Mouse (Mus musculus) limb, embryonic 13.5 days (tissue): ENCODE measurements around the gene Tecpr2. TPM values are rescaled to one million over a fixed set of nuclear protein-coding genes. Genes with fewer than 3 reads are reported as not detected.
A peak's percentile ranks its signal among the peaks of the same experiment; 100 is the strongest.

Experiments
- ATAC-seq: fragments of 200-750 bp; cut with Nextera tagmentation; 2 replicates; pipeline ENCODE4 v1.8.0; 2017; ENCODE audit warnings: low read depth, moderate number of reproducible peaks, moderate TSS enrichment; ENCODE audit not compliant: low FRiP score
- H3K27ac ChIP-seq: fragments of 300-500 bp; sonication (generic); 2 replicates; pipeline ENCODE4 v1.5.1; 2015; ENCODE audit warnings: inconsistent platforms, mild to moderate bottlenecking, moderate library complexity
- H3K27me3 ChIP-seq: fragments of 300-500 bp; sonication (generic); 2 replicates; pipeline ENCODE4 v1.6.1; 2015; ENCODE audit warnings: mild to moderate bottlenecking, inconsistent platforms
- H3K36me3 ChIP-seq: fragments of 300-500 bp; sonication (generic); 2 replicates; pipeline ENCODE4 v1.6.1; 2015; ENCODE audit warnings: inconsistent platforms, mild to moderate bottlenecking, moderate library complexity
- H3K4me1 ChIP-seq: fragments of 300-500 bp; sonication (generic); 2 replicates; pipeline ENCODE4 v1.6.1; 2015; ENCODE audit warnings: inconsistent platforms
- H3K4me2 ChIP-seq: fragments of 300-500 bp; sonication (generic); replicated peaks from 2 replicates; pipeline ENCODE4 v1.6.1; 2015; ENCODE audit warnings: inconsistent platforms, mild to moderate bottlenecking, moderate library complexity
- H3K4me3 ChIP-seq: fragments of 300-500 bp; sonication (generic); 2 replicates; pipeline ENCODE4 v1.5.1; 2015; ENCODE audit warnings: moderate library complexity, mild to moderate bottlenecking, inconsistent platforms
- H3K9ac ChIP-seq: fragments of 300-500 bp; sonication (generic); 2 replicates; pipeline ENCODE4 v1.6.1; 2015; ENCODE audit warnings: mild to moderate bottlenecking, inconsistent platforms
- H3K9me3 ChIP-seq: fragments of 300-500 bp; sonication (generic); 2 replicates; pipeline ENCODE4 v1.6.1; 2016; ENCODE audit warnings: inconsistent platforms
- WGBS: fragments of 180-500 bp; shearing (Covaris S2); methylation state at CpG from one replicate; pipeline ENCODE4 v1.1.7; 2015; 5-methylcytosine and 5-hydroxymethylcytosine counted together
- polyA plus RNA-seq: library from polyadenylated mRNA; unstranded; fragments of >200 nt; fragmentation: Nextera tagmentation; extraction: Ambion mirVana; gene quantifications from 2 replicates; pipeline ENCODE4 v1.2.1, GENCODE M21; 2015

Gene Tecpr2
- polyA plus RNA-seq, 1 experiment from 2014 or later = 4.9 TPM

DNA sequence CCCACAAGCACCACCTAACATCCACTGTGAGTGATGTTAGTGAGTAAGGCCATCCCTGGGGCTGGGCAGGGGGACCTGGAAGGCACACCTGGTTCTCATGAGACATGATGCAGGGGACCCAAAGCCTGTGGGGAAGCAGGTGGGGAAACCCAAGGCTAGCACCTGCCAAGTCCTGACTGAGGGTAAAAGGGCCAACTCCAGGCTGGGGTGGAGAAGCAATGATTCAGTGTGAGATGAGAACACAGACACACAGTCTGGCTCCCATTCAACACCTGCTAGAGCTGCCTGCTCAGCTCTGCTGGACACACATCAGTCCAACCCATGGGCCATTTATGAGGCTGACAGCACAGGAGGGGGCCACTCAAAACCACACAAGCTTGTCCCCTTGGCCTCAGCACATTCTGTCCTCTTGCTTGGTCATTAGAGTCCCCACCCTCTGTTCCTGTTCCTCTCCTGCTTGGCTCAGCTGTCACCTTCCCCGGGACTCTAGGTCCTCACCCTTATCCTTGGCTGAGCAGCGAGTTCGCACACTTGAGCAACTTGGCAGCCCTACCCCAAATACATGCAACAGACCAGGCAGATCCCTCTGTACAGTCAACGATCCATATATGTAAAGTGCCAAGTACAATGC lies 86.9 kb downstream of the Tecpr2 start:
- Histone ChIP-seq H3K4me1 (peaks cover 14% of the 10 kb centered on the region), H3K9ac (no peak overlapping the region), H3K36me3 (peaks cover 56% of the 10 kb centered on the region), H3K9me3 (no peaks in the 10 kb centered on the region), H3K4me2 (no peak overlapping the region), H3K27me3 (no peaks in the 10 kb centered on the region), H3K4me3 (no peak overlapping the region), H3K27ac (no peak overlapping the region)
- WGBS = 93% methylated on average over 4 of the region's 4 CpGs
- ATAC-seq = no peak

DNA sequence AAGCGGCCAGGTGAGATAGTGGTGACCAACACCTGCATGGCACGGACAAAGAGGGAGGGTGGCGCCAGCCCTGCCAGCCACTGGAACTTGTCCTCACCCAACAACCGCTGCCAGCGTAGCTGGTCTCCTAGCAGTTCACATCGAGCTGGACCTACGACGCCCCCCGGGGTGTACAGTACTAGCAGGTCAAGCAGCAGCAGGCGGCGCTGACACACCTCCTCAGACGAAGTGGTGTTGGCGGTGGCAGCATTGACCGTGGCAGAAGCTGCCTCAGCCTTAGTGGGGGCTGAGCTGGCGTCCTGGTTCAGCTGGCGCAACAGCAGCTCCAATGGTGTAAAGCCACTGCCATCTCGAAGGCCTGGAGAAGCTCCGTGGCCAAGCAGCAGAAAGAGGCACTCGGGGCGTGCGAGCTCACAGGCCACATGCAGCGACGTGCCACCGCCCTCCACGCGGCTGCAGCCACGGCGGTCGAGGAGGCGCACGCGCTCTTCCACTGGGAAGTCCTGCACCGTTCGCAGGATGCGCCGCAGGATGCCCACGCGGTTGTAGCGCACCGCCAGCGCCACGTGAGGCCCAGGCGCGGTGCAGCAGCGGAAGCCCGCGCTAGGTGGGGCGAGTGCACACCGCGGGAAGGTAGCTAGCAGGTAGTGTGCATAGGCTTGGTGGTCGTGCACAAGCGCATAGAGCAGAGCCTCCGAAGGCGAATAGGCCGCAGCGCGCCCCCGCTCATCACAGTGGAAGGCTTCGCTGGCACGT lies 87.7 kb downstream of the Tecpr2 start:
- no peaks in the 10 kb centered on the region for H3K9me3 ChIP-seq
- H3K27me3 ChIP-seq = no peaks in the 10 kb centered on the region
- 92% methylated on average over 60 of the region's 60 CpGs for WGBS
- H3K36me3 ChIP-seq = peaks cover 52% of the 10 kb centered on the region
- H3K9ac ChIP-seq = no peak overlapping the region; the same call in 1 of the 2 replicates
- H3K27ac ChIP-seq = no peak overlapping the region
- peaks cover 14% of the 10 kb centered on the region for H3K4me1 ChIP-seq
- no peak overlapping the region for H3K4me3 ChIP-seq
- peak overlapping the region; percentile 81; the same call in 1 of the 2 replicates for H3K4me2 ChIP-seq
- ATAC-seq = no peak

- peak overlapping the region; percentile 80; the same call in 1 of the 2 replicates for H3K9ac ChIP-seq
- peak overlapping the region; percentile 86; the same call in 1 of the 2 replicates for H3K4me3 ChIP-seq
- no peak overlapping the region for H3K27ac ChIP-seq
- peak overlapping the region; percentile 81 for H3K4me2 ChIP-seq
- H3K36me3 ChIP-seq = peaks cover 49% of the 10 kb centered on the region
- no peaks in the 10 kb centered on the region for H3K27me3 ChIP-seq
- 93% methylated on average over 18 of the region's 18 CpGs for WGBS
- H3K9me3 ChIP-seq = no peaks in the 10 kb centered on the region
- ATAC-seq = no peak
- H3K4me1 ChIP-seq = peaks cover 14% of the 10 kb centered on the region
These were observed 88.3 kb downstream of the Tecpr2 start for GRCm38 (mm10) chr12:110977345-110977733.

DNA sequence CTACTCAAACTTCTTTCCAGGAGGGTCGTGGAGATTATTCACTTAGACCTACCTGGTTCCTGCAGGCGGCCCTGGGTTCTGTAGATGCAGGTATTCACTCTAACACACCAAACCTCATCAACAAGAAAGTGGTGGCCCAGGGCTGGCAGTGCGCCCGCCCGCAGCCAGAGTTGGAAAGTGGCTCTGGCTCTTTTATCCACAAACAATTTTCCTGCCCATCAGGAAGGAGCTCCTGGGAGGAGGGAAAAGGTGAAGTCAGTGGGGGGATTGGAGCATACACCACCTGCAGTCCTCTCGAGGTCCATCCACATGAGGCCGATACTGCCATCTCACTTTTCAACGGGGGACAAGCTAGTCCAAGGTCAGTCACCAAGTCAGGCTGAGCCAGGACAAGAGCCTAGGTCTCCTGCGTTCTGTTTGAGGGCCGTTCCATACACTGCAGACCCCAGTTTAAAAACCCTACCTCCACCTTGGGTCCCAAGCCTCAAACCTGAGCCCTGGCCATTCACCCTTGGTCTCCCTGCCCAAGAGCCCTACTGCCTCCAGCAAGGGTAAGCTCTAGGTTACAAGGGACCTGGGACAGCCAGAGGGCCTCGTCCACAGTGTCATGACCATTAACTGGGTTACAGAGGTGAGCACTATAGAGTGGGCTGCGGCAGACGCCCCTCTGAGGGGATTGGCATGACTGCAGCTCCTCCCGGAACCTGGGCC lies 89.0 kb downstream of the Tecpr2 start:
- Histone ChIP-seq H3K36me3 (peaks cover 43% of the 10 kb centered on the region), H3K9ac (peak overlapping the region; percentile 80), H3K4me2 (peak overlapping the region; percentile 81), H3K27me3 (no peaks in the 10 kb centered on the region), H3K4me1 (peaks cover 16% of the 10 kb centered on the region), H3K4me3 (peak overlapping the region; percentile 86), H3K27ac (no peak overlapping the region), H3K9me3 (no peaks in the 10 kb centered on the region)
- ATAC-seq = no peak
- 44% methylated on average over 14 of the region's 14 CpGs for WGBS

GRCm38 (mm10) chr12:110978607-110979406 lies 89.7 kb downstream of the Tecpr2 start, which contains the start of gene Ankrd9:
Gene Ankrd9, minus strand, starts transcription at chr12:110979040.
- H3K4me2 ChIP-seq = peak within 1 kb of the TSS; percentile 81
- H3K9me3 ChIP-seq = no peaks in the 10 kb centered on the region
- H3K9ac ChIP-seq = peak within 1 kb of the TSS; percentile 80
- under 1% methylated on average over 85 of the region's 90 CpGs for WGBS
- peaks cover 36% of the 10 kb centered on the region for H3K36me3 ChIP-seq
- peak within 1 kb of the TSS; percentile 28; the same call in 1 of the 2 replicates for H3K27ac ChIP-seq
- H3K4me1 ChIP-seq = peaks cover 18% of the 10 kb centered on the region
- peak within 1 kb of the TSS; percentile 86 for H3K4me3 ChIP-seq
- peak; percentile 97 for ATAC-seq
- H3K27me3 ChIP-seq = no peaks in the 10 kb centered on the region

DNA sequence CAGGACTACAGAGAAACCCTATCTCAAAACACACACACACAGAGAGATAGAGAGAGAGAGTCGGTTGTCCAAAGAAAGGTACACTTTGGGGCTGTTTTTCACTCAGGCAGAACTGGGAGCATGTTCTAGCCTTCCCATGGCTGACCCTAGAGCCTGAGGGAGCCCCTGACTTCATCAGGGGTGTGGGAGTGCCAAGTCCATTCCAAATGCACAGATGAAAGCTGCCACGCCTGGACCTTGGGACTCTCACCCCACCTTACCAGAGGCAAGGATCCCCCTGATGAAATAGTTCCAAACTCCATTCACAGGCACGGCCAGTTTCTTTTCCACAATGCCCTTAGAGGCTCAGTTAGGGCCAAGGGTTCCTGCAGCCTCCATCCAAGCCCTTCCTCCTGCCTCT lies 90.7 kb downstream of the Tecpr2 start:
- no peak for ATAC-seq
- Histone ChIP-seq H3K4me3 (no peak overlapping the region), H3K4me2 (peak overlapping the region; percentile 81; the same call in 1 of the 2 replicates), H3K4me1 (peaks cover 21% of the 10 kb centered on the region), H3K27me3 (no peaks in the 10 kb centered on the region), H3K9ac (no peak overlapping the region), H3K27ac (no peak overlapping the region), H3K36me3 (peaks cover 25% of the 10 kb centered on the region), H3K9me3 (no peaks in the 10 kb centered on the region)
- 85% methylated on average over 3 of the region's 3 CpGs for WGBS

DNA sequence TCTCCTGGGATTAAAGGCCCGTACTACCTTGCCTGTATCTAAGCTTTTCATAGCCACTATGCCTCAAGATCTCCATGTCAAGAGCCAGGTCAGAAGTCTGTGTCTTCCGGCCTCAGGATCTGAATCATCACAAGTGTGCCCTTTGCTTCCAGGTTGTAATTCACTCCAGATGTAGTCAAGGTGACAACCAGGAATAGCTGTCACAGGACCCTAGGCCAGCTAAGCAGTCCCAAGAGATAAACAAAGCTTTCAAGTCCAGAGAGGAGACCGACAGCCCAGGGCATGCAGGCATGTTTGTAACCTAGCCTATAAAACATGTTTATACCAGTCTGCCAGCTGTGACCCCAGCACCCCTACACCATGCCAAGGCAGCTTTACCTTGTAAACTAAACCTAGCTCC lies 92.7 kb downstream of the Tecpr2 start:
- Histone ChIP-seq H3K9ac (no peak overlapping the region), H3K36me3 (peaks cover 6% of the 10 kb centered on the region), H3K4me3 (no peak overlapping the region), H3K9me3 (no peaks in the 10 kb centered on the region), H3K27ac (no peak overlapping the region), H3K4me1 (peaks cover 22% of the 10 kb centered on the region), H3K27me3 (no peaks in the 10 kb centered on the region), H3K4me2 (no peak overlapping the region)
- 56% methylated on average over 3 of the region's 3 CpGs for WGBS
- ATAC-seq = no peak

DNA sequence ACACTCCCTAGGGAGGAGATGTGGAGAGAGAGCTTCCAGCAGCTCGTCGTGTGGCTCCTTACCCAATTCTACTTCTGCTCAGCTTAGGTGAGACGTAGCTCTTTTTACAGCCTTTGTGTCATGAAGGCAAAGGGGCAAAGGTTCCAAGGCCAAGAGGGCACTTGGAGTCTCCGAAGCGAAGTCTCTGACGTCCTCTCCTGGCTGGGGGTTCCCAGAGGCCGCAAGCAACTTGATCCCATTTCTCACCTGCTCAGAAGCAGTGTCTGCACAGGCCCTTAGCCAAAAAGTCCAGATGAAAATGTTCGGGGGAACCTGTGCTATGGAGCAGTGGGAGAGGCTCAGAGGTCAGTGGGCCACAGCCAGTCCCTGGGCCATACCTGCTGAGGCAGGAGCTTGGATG lies 94.0 kb downstream of the Tecpr2 start:
- peaks cover 11% of the 10 kb centered on the region for H3K4me1 ChIP-seq
- 61% methylated on average over 8 of the region's 8 CpGs for WGBS

DNA sequence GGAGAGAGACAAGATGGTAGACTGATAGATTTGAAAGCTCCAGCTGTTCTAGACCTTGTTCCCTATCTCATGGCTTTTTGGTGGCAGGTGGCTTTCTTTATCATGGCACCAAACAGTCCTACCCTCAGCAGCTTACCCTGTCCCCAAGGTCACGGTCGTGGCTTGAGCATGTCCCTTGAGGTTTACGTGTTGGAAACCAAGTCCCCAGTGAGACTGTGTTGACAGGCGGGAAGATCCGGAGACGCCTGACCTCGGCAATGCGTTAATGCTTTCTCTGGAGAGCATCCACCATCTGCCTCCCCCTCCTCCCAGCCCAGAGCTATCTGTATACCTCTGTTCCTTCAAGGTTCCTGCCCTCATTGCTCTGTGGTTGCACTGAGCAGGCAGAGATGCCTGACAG lies 94.7 kb downstream of the Tecpr2 start:
- ATAC-seq = no peak
- Histone ChIP-seq H3K27ac (no peak overlapping the region), H3K9ac (no peak overlapping the region), H3K27me3 (no peaks in the 10 kb centered on the region), H3K4me3 (no peak overlapping the region), H3K9me3 (no peaks in the 10 kb centered on the region), H3K4me1 (0 out of 2 replicates have a peak, but pooled peaks cover 8% of the 10 kb centered on the region), H3K4me2 (no peak overlapping the region), H3K36me3 (no peaks in the 10 kb centered on the region)
- 89% methylated on average over 8 of the region's 8 CpGs for WGBS

More for the DNA sequence above, 94.0 kb downstream of the Tecpr2 start:
- H3K4me3 ChIP-seq = no peak overlapping the region
- H3K9ac ChIP-seq = no peak overlapping the region
- H3K4me2 ChIP-seq = no peak overlapping the region
- H3K27ac ChIP-seq = no peak overlapping the region
- no peak for ATAC-seq
- no peaks in the 10 kb centered on the region for H3K36me3 ChIP-seq
- no peaks in the 10 kb centered on the region for H3K9me3 ChIP-seq
- H3K27me3 ChIP-seq = no peaks in the 10 kb centered on the region

DNA sequence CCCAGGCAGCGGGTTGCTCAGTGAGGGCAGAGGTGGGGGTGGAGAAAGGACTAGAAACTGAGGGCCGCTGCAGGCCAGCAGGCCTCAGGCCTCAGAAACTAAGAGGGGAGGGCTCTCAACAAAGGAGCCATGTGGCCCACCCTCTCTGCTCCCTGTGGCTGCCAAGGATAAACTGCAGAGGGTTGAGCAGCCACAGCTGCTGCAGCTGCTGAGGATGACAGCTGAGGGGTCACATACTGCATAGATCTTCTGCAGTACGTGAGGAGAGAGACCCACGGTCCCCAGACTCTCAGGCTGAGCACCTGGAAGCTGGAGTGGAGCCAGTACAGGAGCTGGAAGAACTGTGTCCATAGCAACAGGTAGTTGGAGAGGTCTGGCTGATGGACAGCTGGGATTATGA lies 95.5 kb downstream of the Tecpr2 start:
- H3K27ac ChIP-seq = no peak overlapping the region
- H3K4me2 ChIP-seq = no peak overlapping the region
- H3K27me3 ChIP-seq = no peaks in the 10 kb centered on the region
- 0 out of 2 replicates have a peak, but pooled peaks cover 8% of the 10 kb centered on the region for H3K4me1 ChIP-seq
- no peaks in the 10 kb centered on the region for H3K9me3 ChIP-seq
- H3K9ac ChIP-seq = no peak overlapping the region; the same call in 1 of the 2 replicates
- ATAC-seq = peak; percentile 41
- no peak overlapping the region for H3K4me3 ChIP-seq
- H3K36me3 ChIP-seq = no peaks in the 10 kb centered on the region
- 59% methylated on average over 4 of the region's 4 CpGs for WGBS

- Histone ChIP-seq H3K9ac (no peak overlapping the region), H3K9me3 (no peaks in the 10 kb centered on the region), H3K36me3 (no peaks in the 10 kb centered on the region), H3K27me3 (no peaks in the 10 kb centered on the region), H3K4me2 (no peak overlapping the region), H3K27ac (no peak overlapping the region), H3K4me1 (0 out of 2 replicates have a peak, but pooled peaks cover 8% of the 10 kb centered on the region), H3K4me3 (no peak overlapping the region)
- no peak for ATAC-seq
- WGBS = 81% methylated on average over 9 of the region's 9 CpGs
These were observed 96.1 kb downstream of the Tecpr2 start for GRCm38 (mm10) chr12:110985141-110985540.
